Mouse (Mus musculus) lung, embryonic 16.5 days (tissue): ENCODE results near the gene Prkg1. TPM values are rescaled to one million over a fixed set of nuclear protein-coding genes. Genes with fewer than 3 reads are reported as not detected.
A peak's percentile ranks its signal among the peaks of the same experiment; 100 is the strongest.

Experiments
- ATAC-seq: fragments of 200-750 bp; cut with Nextera tagmentation; 2 replicates; pipeline ENCODE4 v1.8.0; 2017; ENCODE audit warnings: low read depth, mild to moderate bottlenecking, moderate library complexity
- H3K27ac ChIP-seq: fragments of 300-500 bp; sonication (generic); 2 replicates; pipeline ENCODE4 v1.5.1; 2014; ENCODE audit warnings: mild to moderate bottlenecking, control low read depth, low read length
- H3K27me3 ChIP-seq: fragments of 300-500 bp; sonication (generic); 2 replicates; pipeline ENCODE4 v1.6.1; 2014; ENCODE audit warnings: low read depth, low read length, mixed read lengths; ENCODE audit not compliant: control insufficient read depth, insufficient read depth
- H3K36me3 ChIP-seq: fragments of 300-500 bp; sonication (generic); 2 replicates; pipeline ENCODE4 v1.6.1; 2014; ENCODE audit warnings: low read length; ENCODE audit not compliant: control insufficient read depth, insufficient read depth
- H3K4me1 ChIP-seq: fragments of 300-500 bp; sonication (generic); replicated peaks from 2 replicates; pipeline ENCODE4 v1.6.1; 2014; ENCODE audit warnings: low read length, mixed read lengths; ENCODE audit not compliant: control insufficient read depth, insufficient read depth
- H3K4me2 ChIP-seq: fragments of 300-500 bp; sonication (generic); 2 replicates; pipeline ENCODE4 v1.6.1; 2014; ENCODE audit warnings: low read depth, low read length, control low read depth
- H3K4me3 ChIP-seq: fragments of 300-500 bp; sonication (generic); 2 replicates; pipeline ENCODE4 v1.5.1; 2014; ENCODE audit warnings: mild to moderate bottlenecking, low read length, control low read depth
- H3K9ac ChIP-seq: fragments of 300-500 bp; sonication (generic); 2 replicates; pipeline ENCODE4 v1.6.1; 2014; ENCODE audit warnings: low read length, control low read depth
- H3K9me3 ChIP-seq: fragments of 300-500 bp; sonication (generic); 2 replicates; pipeline ENCODE4 v1.6.1; 2016; ENCODE audit warnings: low read length; ENCODE audit not compliant: control insufficient read depth
- WGBS: fragments of 180-500 bp; shearing (Covaris S2); extraction: QIAGEN DNeasy Blood & Tissue Kit; methylation state at CpG from one replicate; pipeline ENCODE4 v1.1.7; 2014; 5-methylcytosine and 5-hydroxymethylcytosine counted together
- polyA plus RNA-seq: library from polyadenylated mRNA; unstranded; fragments of >200 nt; fragmentation: Nextera tagmentation; extraction: Ambion mirVana; gene quantifications from 2 replicates; pipeline ENCODE4 v1.2.1, GENCODE M21; 2015

Prkg1 gene
- polyA plus RNA-seq, 1 experiment from 2014 or later = 6.9 TPM

DNA sequence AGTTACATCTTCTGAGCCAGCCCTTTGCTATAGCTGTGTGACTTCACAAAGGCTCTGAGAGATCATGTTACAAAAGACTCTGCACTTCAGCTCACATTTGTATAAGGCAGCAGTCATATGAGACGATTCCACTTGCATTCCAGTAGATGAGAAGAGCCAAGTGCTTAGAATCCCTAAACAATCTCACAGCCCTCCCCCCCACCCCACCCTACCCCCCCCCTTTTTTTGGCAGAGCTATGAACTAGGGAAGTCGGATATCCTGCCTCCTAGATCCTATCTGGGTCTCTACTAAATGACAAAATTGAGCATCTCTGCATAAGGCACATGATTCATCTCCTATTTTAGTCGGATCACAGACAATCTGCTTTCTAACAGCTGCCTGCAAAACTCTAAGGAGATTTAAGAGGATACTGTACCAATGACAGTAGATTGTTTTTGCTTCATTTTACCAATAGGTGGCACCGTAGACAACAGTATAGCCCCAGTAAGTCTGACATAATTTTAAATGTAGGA lies 921.7 kb downstream of the Prkg1 start:
- Histone ChIP-seq H3K4me3 (no peak overlapping the region), H3K27me3 (no peaks in the 10 kb centered on the region), H3K4me1 (peaks cover 7% of the 10 kb centered on the region; the same call in 1 of the 2 replicates), H3K36me3 (no peaks in the 10 kb centered on the region), H3K9ac (no peak overlapping the region), H3K27ac (no peak overlapping the region), H3K4me2 (no peak overlapping the region), H3K9me3 (no peaks in the 10 kb centered on the region)
- WGBS = 2% methylated on average over 4 of the region's 4 CpGs
- ATAC-seq = peak; percentile 84

DNA sequence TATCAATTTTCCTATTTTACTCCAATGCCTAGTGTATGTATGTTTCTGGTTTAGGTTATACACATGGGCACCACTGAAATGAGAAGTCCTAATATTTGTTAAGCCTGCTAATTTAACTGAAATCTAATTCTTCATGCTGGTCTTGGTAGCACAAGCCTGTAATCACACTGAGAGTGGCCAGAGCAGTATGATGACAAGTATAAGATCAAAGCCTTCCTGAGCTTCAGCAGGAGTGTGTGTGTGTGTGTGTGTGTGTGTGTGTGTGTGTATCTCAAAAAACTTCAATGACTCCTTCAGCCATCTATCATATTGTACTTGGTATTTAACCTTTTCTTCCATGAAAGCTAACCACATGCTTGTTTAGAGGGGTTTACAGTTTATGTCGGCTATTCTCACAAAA lies 922.2 kb downstream of the Prkg1 start:
- Histone ChIP-seq H3K4me1 (peaks cover 7% of the 10 kb centered on the region; the same call in 1 of the 2 replicates), H3K9me3 (no peaks in the 10 kb centered on the region), H3K4me2 (no peak overlapping the region), H3K27me3 (no peaks in the 10 kb centered on the region), H3K27ac (no peak overlapping the region), H3K4me3 (no peak overlapping the region), H3K9ac (no peak overlapping the region), H3K36me3 (no peaks in the 10 kb centered on the region)
- 18% methylated on average over 1 of the region's 1 CpGs for WGBS
- peak; percentile 23; the same call in 1 of the 2 replicates for ATAC-seq

DNA sequence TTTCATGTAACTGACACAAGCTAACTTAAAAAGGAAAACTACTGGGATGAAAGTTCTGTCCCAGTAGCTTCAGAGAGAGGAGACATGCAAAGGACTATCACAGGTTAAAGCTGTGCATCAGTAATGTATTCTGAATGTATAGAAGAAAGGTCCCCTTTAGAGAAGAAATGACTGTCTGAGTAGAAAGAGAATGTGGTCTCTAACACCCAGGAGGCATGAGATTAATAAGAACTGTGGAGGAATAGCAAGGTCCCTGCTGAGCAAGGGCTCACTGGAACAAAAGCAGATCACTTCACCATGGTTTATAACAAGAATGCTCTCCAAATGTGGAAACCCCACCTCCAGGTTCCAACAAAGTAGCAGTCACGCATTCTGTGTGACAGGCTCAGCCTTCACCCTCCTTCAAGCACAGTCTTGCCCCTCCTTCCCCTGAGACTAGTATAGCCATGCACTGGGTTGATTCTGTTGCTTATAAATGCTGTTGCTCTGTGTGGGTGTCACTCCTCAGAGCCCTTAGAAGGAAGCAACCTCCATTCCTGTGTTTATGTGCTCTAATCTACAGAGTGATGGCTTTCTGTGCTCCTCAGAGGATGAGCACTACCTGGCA lies 931.7 kb downstream of the Prkg1 start:
- Histone ChIP-seq H3K4me3 (no peak overlapping the region), H3K9me3 (no peaks in the 10 kb centered on the region), H3K4me1 (no peaks in the 10 kb centered on the region), H3K27ac (no peak overlapping the region), H3K36me3 (no peaks in the 10 kb centered on the region), H3K27me3 (no peaks in the 10 kb centered on the region), H3K9ac (no peak overlapping the region), H3K4me2 (no peak overlapping the region)
- 26% methylated on average over 1 of the region's 1 CpGs for WGBS
- no peak for ATAC-seq

DNA sequence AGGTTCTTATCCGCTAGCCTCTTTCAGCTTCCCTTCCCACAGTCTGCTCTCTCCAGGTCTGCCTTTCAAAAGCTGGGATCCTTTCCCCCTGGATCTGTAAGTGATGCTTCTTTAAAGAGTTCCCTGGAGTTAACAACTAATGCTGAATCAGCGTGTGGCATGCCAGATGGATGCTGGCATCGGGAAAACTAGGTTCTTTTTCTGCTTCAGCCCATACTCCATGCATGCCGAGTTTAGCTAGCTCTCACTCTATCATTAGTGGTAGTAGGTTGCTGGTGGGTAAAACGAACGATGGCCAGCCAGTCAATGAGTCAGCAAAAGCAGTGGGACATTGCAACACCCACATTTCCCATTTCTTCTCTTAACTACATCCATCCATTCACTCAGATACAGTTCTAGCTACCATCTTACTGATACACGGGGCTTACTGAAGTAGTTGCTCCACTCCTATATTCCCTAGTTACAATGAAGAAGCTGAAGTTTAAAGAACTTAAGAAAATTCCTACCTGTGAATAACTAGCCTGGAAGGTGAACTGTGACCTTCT lies 935.5 kb downstream of the Prkg1 start:
- H3K4me1 ChIP-seq = no peaks in the 10 kb centered on the region
- no peaks in the 10 kb centered on the region for H3K27me3 ChIP-seq
- no peak overlapping the region for H3K9ac ChIP-seq
- H3K9me3 ChIP-seq = no peaks in the 10 kb centered on the region
- 79% methylated on average over 7 of the region's 7 CpGs for WGBS
- no peak overlapping the region for H3K4me2 ChIP-seq
- H3K36me3 ChIP-seq = no peaks in the 10 kb centered on the region
- no peak overlapping the region for H3K27ac ChIP-seq
- ATAC-seq = no peak
- no peak overlapping the region for H3K4me3 ChIP-seq

DNA sequence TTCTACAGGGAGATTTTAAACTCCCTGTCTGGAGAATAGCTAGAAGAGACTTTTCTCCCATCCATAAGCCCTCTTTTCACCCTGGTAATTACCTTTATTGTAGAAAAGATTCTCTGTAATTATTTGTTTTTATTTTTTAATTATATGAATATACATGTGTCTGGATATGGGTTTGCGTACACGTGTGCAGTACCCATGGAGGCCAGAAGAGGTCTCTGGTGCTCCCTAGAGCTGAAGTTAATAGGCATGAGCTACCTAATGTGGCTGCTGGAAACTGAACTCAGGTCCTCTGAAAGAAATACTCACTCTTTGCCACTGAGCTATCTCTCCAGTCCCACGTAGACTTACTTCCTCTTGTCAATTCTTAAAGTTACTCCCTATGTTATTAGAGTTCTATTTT lies 937.0 kb downstream of the Prkg1 start:
- Histone ChIP-seq H3K27ac (no peak overlapping the region), H3K27me3 (no peaks in the 10 kb centered on the region), H3K4me3 (no peak overlapping the region), H3K36me3 (no peaks in the 10 kb centered on the region), H3K4me2 (no peak overlapping the region), H3K9ac (no peak overlapping the region), H3K9me3 (no peaks in the 10 kb centered on the region), H3K4me1 (no peaks in the 10 kb centered on the region)
- 86% methylated on average over 3 of the region's 3 CpGs for WGBS
- no peak for ATAC-seq

DNA sequence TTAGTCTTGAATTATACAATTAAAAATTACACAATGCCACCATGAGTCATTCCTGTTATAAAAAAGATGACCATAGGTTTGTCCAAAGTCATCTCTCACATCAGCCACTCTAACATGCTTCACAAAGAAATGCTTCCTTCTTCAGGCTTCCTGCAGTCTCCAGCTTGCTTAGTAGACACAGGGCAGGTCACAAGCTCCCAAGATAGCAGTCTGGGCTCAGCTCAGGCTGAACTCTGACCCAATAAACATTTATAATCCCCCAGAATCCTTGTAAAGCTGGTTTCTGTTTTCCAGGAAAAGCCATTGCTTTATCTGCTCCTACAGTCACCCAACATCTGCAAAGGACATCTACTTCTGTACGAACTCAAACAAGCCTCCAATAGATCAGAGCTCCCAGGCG lies 938.7 kb downstream of the Prkg1 start:
- WGBS = 34% methylated on average over 2 of the region's 2 CpGs
- H3K27ac ChIP-seq = no peak overlapping the region

DNA sequence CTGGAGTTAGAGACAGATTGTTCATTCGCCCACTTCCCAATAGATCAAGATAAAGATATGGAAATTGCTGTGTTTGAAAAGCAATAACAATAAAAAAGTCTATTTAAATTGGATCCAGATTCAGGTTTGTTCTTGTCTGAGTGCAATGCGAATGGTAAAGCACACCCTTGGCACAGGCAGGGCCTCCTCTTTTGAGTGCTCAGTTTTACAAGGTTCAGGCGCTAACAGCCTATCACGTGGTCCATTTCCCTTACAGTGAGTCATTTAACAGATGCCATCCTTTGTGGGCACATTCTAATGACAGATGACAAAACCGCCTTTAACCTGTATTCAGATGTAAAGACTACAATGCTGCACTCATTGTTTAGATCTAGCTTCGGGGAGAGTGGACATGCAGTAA lies 949.2 kb downstream of the Prkg1 start:
- Histone ChIP-seq H3K27ac (no peak overlapping the region), H3K27me3 (no peaks in the 10 kb centered on the region), H3K4me1 (no peaks in the 10 kb centered on the region), H3K9ac (no peak overlapping the region), H3K4me2 (no peak overlapping the region), H3K9me3 (no peaks in the 10 kb centered on the region), H3K36me3 (no peaks in the 10 kb centered on the region), H3K4me3 (no peak overlapping the region)
- WGBS = 77% methylated on average over 6 of the region's 6 CpGs
- ATAC-seq = no peak

More for the DNA sequence above, 938.7 kb downstream of the Prkg1 start:
- no peaks in the 10 kb centered on the region for H3K4me1 ChIP-seq
- no peak overlapping the region for H3K4me2 ChIP-seq
- no peak overlapping the region for H3K9ac ChIP-seq
- ATAC-seq = no peak
- no peaks in the 10 kb centered on the region for H3K27me3 ChIP-seq
- no peak overlapping the region for H3K4me3 ChIP-seq
- no peaks in the 10 kb centered on the region for H3K9me3 ChIP-seq
- no peaks in the 10 kb centered on the region for H3K36me3 ChIP-seq

DNA sequence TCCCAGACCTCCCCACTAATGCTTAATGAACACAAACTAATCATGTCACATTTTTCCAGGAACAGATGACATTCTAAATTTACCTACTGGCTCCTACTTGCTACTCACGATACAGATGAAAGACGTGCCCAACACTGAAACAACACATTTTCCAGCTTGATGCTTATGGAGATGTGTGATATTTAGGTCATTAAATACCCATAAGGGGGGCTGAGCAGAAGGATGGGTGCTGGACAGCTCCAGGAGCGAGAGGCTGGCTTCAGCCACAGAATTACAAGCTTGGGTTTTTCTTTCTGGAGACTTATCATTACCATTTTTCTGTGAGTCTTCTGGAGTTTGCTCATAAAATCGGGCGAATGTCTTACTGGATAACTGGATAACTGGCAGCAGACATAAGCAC lies 958.6 kb downstream of the Prkg1 start:
- no peak overlapping the region for H3K4me2 ChIP-seq
- H3K9me3 ChIP-seq = no peaks in the 10 kb centered on the region
- no peak for ATAC-seq
- no peak overlapping the region for H3K27ac ChIP-seq
- H3K4me1 ChIP-seq = no peaks in the 10 kb centered on the region
- H3K9ac ChIP-seq = no peak overlapping the region
- H3K27me3 ChIP-seq = no peaks in the 10 kb centered on the region
- WGBS = 68% methylated on average over 5 of the region's 5 CpGs
- H3K4me3 ChIP-seq = no peak overlapping the region
- H3K36me3 ChIP-seq = no peaks in the 10 kb centered on the region

DNA sequence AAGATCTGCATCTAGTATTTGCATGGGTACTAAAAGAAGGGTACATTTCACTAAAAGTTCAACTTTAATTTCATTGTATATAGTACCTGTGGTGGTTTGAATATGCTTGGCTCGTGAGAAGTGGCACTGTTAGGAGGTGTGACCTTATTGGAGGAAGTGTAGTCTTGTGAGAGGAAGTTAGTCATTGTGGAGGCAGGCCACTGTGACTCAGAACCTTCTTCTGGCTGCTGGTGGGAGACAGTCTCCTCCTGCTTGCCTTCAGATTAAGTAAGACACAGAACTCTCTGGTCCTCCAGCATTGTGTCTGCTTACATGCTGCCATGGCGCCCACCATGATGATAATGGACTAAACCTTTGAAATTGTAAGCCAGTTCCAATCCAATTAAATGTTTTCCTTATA lies 984.0 kb downstream of the Prkg1 start:
- WGBS = 73% methylated on average over 2 of the region's 2 CpGs
- Histone ChIP-seq H3K9me3 (no peaks in the 10 kb centered on the region), H3K9ac (no peak overlapping the region), H3K27ac (no peak overlapping the region), H3K4me3 (no peak overlapping the region), H3K36me3 (no peaks in the 10 kb centered on the region), H3K4me2 (no peak overlapping the region), H3K27me3 (no peaks in the 10 kb centered on the region), H3K4me1 (no peaks in the 10 kb centered on the region)
- ATAC-seq = no peak
